Mouse (Mus musculus): ENCODE measurements at regions not wholly inside any gene's neighbourhood (a gene's known extent, or its start where the extent isn't known, plus 50 kb on each side); places are given as distances from the start of the nearest gene placed in this dataset.
A peak's percentile ranks its signal among the peaks of the same experiment; 100 is the strongest.
"Not testable (repeated sequence)": the region's sequence is repeated elsewhere in the genome, so short reads cannot be mapped to it uniquely, and the experiment has no call there.

GRCm38 (mm10) chr4:131417159-131417748 lies 420.8 kb downstream of the Ptpru start:
- DNase-seq (ENCODE audit: low spot score) = no peak

GRCm38 (mm10) chr4:131425311-131425710 lies 412.8 kb downstream of the Ptpru start:
- no peak for DNase-seq (ENCODE audit: low spot score)

GRCm38 (mm10) chr4:131427871-131428270 lies 410.2 kb downstream of the Ptpru start:
- no peak for DNase-seq (ENCODE audit: low spot score)

GRCm38 (mm10) chr4:131429356-131429755 lies 408.7 kb downstream of the Ptpru start:
- DNase-seq (ENCODE audit: low spot score) = no peak

- no peak for DNase-seq (ENCODE audit: low spot score)
These were observed 407.7 kb downstream of the Ptpru start for GRCm38 (mm10) chr4:131430420-131430819.

GRCm38 (mm10) chr4:131431188-131431587 lies 406.9 kb downstream of the Ptpru start:
- peak; percentile 38 for DNase-seq (ENCODE audit: low spot score)

- no peak for DNase-seq (ENCODE audit: low spot score)
These were observed 405.4 kb downstream of the Ptpru start for GRCm38 (mm10) chr4:131432591-131433177.

- no peak for DNase-seq (ENCODE audit: low spot score)
These were observed 402.9 kb downstream of the Ptpru start for GRCm38 (mm10) chr4:131435222-131435621.

- no peak for DNase-seq (ENCODE audit: low spot score)
These were observed 399.7 kb downstream of the Ptpru start for GRCm38 (mm10) chr4:131438403-131438802.

GRCm38 (mm10) chr4:131438883-131439282 lies 399.2 kb downstream of the Ptpru start:
- no peak for DNase-seq (ENCODE audit: low spot score)

GRCm38 (mm10) chr4:131440845-131441244 lies 397.2 kb downstream of the Ptpru start:
- no peak for DNase-seq (ENCODE audit: low spot score)

- no peak for DNase-seq (ENCODE audit: low spot score)
These were observed 394.6 kb downstream of the Ptpru start for GRCm38 (mm10) chr4:131443518-131443917.

- DNase-seq (ENCODE audit: low spot score) = not testable (repeated sequence)
These were observed 387.8 kb downstream of the Ptpru start for GRCm38 (mm10) chr4:131450296-131450695.

GRCm38 (mm10) chr4:131457551-131457950 lies 380.5 kb downstream of the Ptpru start:
- DNase-seq (ENCODE audit: low spot score) = no peak

- no peak for DNase-seq (ENCODE audit: low spot score)
These were observed 378.3 kb downstream of the Ptpru start for GRCm38 (mm10) chr4:131459746-131460145.

- no peak for DNase-seq (ENCODE audit: low spot score)
These were observed 376.8 kb downstream of the Ptpru start for GRCm38 (mm10) chr4:131461312-131461711.

- no peak for DNase-seq (ENCODE audit: low spot score)
These were observed 376.4 kb downstream of the Ptpru start for GRCm38 (mm10) chr4:131461728-131462127.

- no peak for DNase-seq (ENCODE audit: low spot score)
These were observed 363.1 kb downstream of the Ptpru start for GRCm38 (mm10) chr4:131475023-131475422.

- no peak for DNase-seq (ENCODE audit: low spot score)
These were observed 359.2 kb downstream of the Ptpru start for GRCm38 (mm10) chr4:131478923-131479322.

GRCm38 (mm10) chr4:131483958-131484605 lies 354.0 kb downstream of the Ptpru start:
- DNase-seq (ENCODE audit: low spot score) = no peak

- no peak for DNase-seq (ENCODE audit: low spot score)
These were observed 353.4 kb downstream of the Ptpru start for GRCm38 (mm10) chr4:131484607-131485111.

GRCm38 (mm10) chr4:131485126-131485825 lies 352.8 kb downstream of the Ptpru start:
- DNase-seq (ENCODE audit: low spot score) = no peak

- peak; percentile 62 for DNase-seq (ENCODE audit: low spot score)
These were observed 351.3 kb downstream of the Ptpru start for GRCm38 (mm10) chr4:131486821-131487220.

All from ovary, postnatal 36 days (tissue).